Mouse (Mus musculus) liver, adult 2 months (tissue): Measurements from ENCODE around the gene Msx2.

Experiments used
- CTCF ChIP-seq: fragments of 200-500 bp; IDR thresholded peaks from 2 replicates; pipeline ENCODE4 v1.5.1; 2011; ENCODE audit warnings: low read depth, low read length, control low read depth
- POLR2A ChIP-seq: fragments of 200-500 bp; IDR thresholded peaks from 2 replicates; pipeline ENCODE4 v1.6.1; 2011; ENCODE audit warnings: low read length, control low read depth; ENCODE audit not compliant: insufficient read depth; ENCODE audit errors: extremely low read depth

- TF ChIP-seq CTCF (no peak), POLR2A (no peak)
Observed at GRCm38 (mm10) chr13:53475701-53476188, 2.9 kb upstream of the Msx2 start.
